Mouse (Mus musculus) heart, postnatal 0 days (tissue): ENCODE results near the gene Angel2. TPM values are rescaled to one million over a fixed set of nuclear protein-coding genes. Genes with fewer than 3 reads are reported as not detected.
"Not testable (repeated sequence)": the region's sequence is repeated elsewhere in the genome, so short reads cannot be mapped to it uniquely, and the experiment has no call there.

ENCODE experiments used
- ATAC-seq: fragments of 200-750 bp; cut with Nextera tagmentation; 2 replicates; pipeline ENCODE4 v1.8.0; 2017; ENCODE audit warnings: low read depth, moderate number of reproducible peaks, moderate library complexity; ENCODE audit not compliant: insufficient read depth
- DNase-seq: peaks from one replicate; pipeline ENCODE4 v3.0.0-alpha.2; 2016; ENCODE audit warnings: low spot score
- H3K27ac ChIP-seq: fragments of 300-500 bp; sonication (generic); 2 replicates; pipeline ENCODE4 v1.5.1; 2014; ENCODE audit warnings: low read depth, mild to moderate bottlenecking
- H3K27me3 ChIP-seq: fragments of 300-500 bp; sonication (generic); 2 replicates; pipeline ENCODE4 v1.6.1; 2014; ENCODE audit warnings: low read length, mixed read lengths; ENCODE audit not compliant: control insufficient read depth, insufficient read depth
- H3K36me3 ChIP-seq: fragments of 300-500 bp; sonication (generic); replicated peaks from 2 replicates; pipeline ENCODE4 v1.6.1; 2014; ENCODE audit warnings: low read length, mixed read lengths; ENCODE audit not compliant: control insufficient read depth, insufficient read depth
- H3K4me1 ChIP-seq: fragments of 300-500 bp; sonication (generic); 2 replicates; pipeline ENCODE4 v1.6.1; 2014; ENCODE audit warnings: antibody characterized with exemption; ENCODE audit not compliant: control insufficient read depth, insufficient read depth
- H3K4me2 ChIP-seq: fragments of 300-500 bp; sonication (generic); 2 replicates; pipeline ENCODE4 v1.6.1; 2014; ENCODE audit warnings: low read depth, mild to moderate bottlenecking, low read length, moderate library complexity
- H3K4me3 ChIP-seq: fragments of 300-500 bp; sonication (generic); 2 replicates; pipeline ENCODE4 v1.5.1; 2014; ENCODE audit warnings: low read depth, low read length
- H3K9ac ChIP-seq: fragments of 300-500 bp; sonication (generic); replicated peaks from 2 replicates; pipeline ENCODE4 v1.6.1; 2014; ENCODE audit warnings: low read depth, low read length, mixed read lengths
- H3K9me3 ChIP-seq: fragments of 300-500 bp; sonication (generic); replicated peaks from 2 replicates; pipeline ENCODE4 v1.6.1; 2016; ENCODE audit warnings: low read length; ENCODE audit not compliant: control insufficient read depth
- CTCF ChIP-seq: IDR thresholded peaks from 2 replicates; pipeline ENCODE4 v1.5.1; 2016; ENCODE audit warnings: antibody characterized with exemption, control low read depth, low read depth
- EP300 ChIP-seq: IDR thresholded peaks from 2 replicates; pipeline ENCODE4 v1.6.1; 2016; ENCODE audit warnings: antibody characterized with exemption, low read depth
- WGBS: fragments of 180-500 bp; shearing (Covaris S2); extraction: QIAGEN DNeasy Blood & Tissue Kit; methylation state at CpG from one replicate; pipeline ENCODE4 v1.1.7; 2014; 5-methylcytosine and 5-hydroxymethylcytosine counted together
- polyA plus RNA-seq: library from polyadenylated mRNA; unstranded; fragments of >200 nt; fragmentation: Nextera tagmentation; extraction: Ambion mirVana; gene quantifications from 2 replicates; pipeline ENCODE4 v1.2.1, GENCODE M21; 2015
- total RNA-seq: library from RNA; depleted of rRNA; stranded (reverse); fragments of >200 nt; gene quantifications from 2 replicates; pipeline ENCODE4 v1.2.3, GENCODE M21; 2014; ENCODE audit warnings: low replicate concordance; rRNA removed

Angel2 gene
- total RNA-seq (17.4 and 23.8 TPM in 2 replicates), polyA plus RNA-seq (25.1 and 26.0 TPM in 2 replicates)

DNA sequence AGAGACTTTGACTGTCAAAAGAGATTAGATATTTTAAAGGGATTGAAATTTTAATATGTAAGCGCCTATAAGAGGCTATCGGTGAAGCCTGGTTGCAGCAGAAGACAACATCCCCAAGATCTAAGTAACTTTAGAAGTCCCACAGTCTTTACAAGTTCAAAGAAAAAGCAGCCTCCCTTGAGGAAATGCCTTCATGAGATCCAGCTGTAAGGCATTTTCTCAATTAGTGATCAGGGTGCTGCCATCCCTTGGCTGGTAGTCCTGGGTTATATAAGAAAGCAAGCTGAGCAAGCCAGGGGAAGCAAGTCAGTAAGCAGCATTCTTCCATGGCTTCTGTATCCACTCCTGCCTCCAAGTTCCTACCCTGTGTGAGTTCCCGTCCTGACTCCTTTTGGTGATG is at the start of gene Angel2:
Gene Angel2 (plus strand): TSS at position 301 of the 400 bp plus-strand sequence.
- not testable (repeated sequence) for DNase-seq, H3K4me2 ChIP-seq, ATAC-seq, H3K9me3 ChIP-seq, H3K9ac ChIP-seq, H3K36me3 ChIP-seq, H3K27ac ChIP-seq, H3K27me3 ChIP-seq, H3K4me3 ChIP-seq
- WGBS, result 78% methylated on average over 3 of the region's 3 CpGs
- H3K4me1 ChIP-seq, result peaks cover 14% of the 10 kb centered on the region

DNA sequence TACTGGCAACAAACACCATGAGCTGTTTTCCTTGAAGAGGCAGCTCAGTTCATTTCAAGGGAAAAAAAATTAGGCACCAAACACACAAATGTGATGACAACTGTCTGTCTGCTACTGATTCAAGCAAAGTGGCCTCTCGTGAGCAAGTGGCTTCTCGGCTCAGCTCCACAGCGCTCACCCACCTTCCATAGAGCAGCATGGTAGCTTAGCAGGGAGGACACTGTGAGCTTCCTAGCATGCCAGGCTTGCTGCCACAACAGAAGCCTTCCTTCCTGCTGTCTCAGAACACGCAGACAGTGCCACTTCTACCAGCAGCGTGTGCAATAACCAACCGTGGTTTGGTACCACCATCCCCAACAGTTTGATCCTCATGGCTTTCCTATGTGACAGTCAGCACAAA is 49.2 kb upstream of the Angel2 start:
- Histone ChIP-seq H3K9me3 (no peaks in the 10 kb centered on the region), H3K4me2 (no peak overlapping the region), H3K27me3 (no peaks in the 10 kb centered on the region), H3K36me3 (peaks cover 14% of the 10 kb centered on the region), H3K27ac (no peak overlapping the region), H3K9ac (no peak overlapping the region), H3K4me1 (no peaks in the 10 kb centered on the region), H3K4me3 (no peak overlapping the region)
- TF ChIP-seq CTCF, result no peak
- no peak for TF ChIP-seq EP300
- ATAC-seq (no peak), DNase-seq (no peak)
- 71% methylated on average over 6 of the region's 6 CpGs for WGBS

DNA sequence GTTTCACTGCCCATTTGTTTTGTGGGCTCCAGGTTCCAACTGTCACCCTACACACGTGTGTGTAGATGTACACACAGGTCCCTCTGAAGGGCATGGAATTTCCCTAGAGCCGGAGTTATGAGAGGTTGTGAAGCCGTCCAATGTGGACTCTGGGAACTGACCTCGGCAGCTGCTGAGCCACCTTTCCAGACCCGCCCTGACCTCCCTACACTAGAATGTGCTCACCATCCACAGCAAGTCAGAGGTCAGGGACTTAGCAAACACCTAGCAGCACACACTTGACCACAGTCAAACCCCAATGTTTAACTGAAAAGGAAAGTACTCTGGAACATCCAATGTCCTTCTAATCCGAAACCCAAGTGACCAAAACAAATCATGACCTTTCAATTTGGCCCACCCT is 44.3 kb upstream of the Angel2 start:
- no peak overlapping the region for H3K27ac ChIP-seq
- WGBS, result 81% methylated on average over 6 of the region's 6 CpGs
- ATAC-seq (no peak), DNase-seq (no peak)
- H3K36me3 ChIP-seq, result peaks cover 11% of the 10 kb centered on the region
- no peak overlapping the region for H3K4me2 ChIP-seq
- no peak overlapping the region for H3K9ac ChIP-seq
- H3K27me3 ChIP-seq, result no peaks in the 10 kb centered on the region
- H3K4me1 ChIP-seq, result no peaks in the 10 kb centered on the region
- H3K9me3 ChIP-seq, result no peaks in the 10 kb centered on the region
- no peak for TF ChIP-seq CTCF
- no peak for TF ChIP-seq EP300
- no peak overlapping the region for H3K4me3 ChIP-seq

DNA sequence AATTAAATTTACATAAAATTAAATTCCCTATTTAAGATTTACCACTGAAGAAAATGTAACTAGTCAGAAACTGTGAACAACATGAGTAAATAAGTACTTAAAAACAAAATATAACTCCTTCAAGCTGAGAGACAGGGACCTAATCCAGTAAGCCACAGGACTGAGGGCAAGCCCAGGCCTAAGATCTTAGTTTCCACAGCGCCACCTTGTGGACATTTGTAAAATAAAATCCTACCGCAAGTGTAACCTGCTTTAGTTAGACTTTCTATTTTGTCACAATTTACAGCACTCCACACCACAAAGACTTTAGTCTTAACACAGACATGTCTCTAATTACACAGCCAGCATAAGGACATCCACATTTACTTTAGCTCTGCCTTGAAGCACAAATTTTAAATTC is 43.5 kb upstream of the Angel2 start:
- peak; percentile 68 for DNase-seq

DNA sequence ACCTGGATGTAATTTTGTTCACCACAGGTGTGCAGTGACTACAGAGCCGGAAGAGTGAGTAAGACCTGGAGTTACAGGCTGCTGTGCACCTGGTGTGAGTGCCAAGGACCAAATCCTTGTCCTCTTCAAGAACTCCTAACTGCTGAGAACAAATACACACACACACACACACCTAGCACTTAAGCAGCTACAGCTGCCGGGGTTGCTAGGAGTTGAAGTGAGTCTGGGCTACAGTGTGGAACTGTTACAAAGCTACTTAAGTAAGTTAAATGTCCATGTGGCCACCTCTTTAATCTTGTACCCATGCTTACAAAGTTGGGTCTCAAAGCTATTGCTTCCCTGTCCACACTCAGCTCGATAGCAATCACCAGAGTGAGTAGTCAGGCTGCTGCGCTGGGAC is 38.9 kb upstream of the Angel2 start:
- 88% methylated on average over 4 of the region's 4 CpGs for WGBS
- H3K4me1 ChIP-seq, result no peaks in the 10 kb centered on the region
- no peaks in the 10 kb centered on the region for H3K27me3 ChIP-seq
- ATAC-seq (no peak), DNase-seq (no peak)
- no peaks in the 10 kb centered on the region for H3K9me3 ChIP-seq
- H3K27ac ChIP-seq, result no peak overlapping the region
- no peak overlapping the region for H3K4me3 ChIP-seq
- no peak for TF ChIP-seq CTCF
- TF ChIP-seq EP300, result no peak
- no peak overlapping the region for H3K9ac ChIP-seq
- peaks cover 28% of the 10 kb centered on the region for H3K36me3 ChIP-seq
- no peak overlapping the region for H3K4me2 ChIP-seq

More for the DNA sequence above, 43.5 kb upstream of the Angel2 start:
- H3K9ac ChIP-seq, result no peak overlapping the region
- WGBS, result 5% methylated on average over 2 of the region's 2 CpGs
- H3K4me3 ChIP-seq, result no peak overlapping the region
- peak; percentile 66; the same call in 1 of the 2 replicates for ATAC-seq
- H3K4me1 ChIP-seq, result no peaks in the 10 kb centered on the region
- no peak overlapping the region for H3K27ac ChIP-seq
- H3K27me3 ChIP-seq, result no peaks in the 10 kb centered on the region
- no peak for TF ChIP-seq EP300
- peak; percentile 69 for TF ChIP-seq CTCF
- H3K4me2 ChIP-seq, result no peak overlapping the region
- H3K9me3 ChIP-seq, result no peaks in the 10 kb centered on the region
- peaks cover 10% of the 10 kb centered on the region for H3K36me3 ChIP-seq

DNA sequence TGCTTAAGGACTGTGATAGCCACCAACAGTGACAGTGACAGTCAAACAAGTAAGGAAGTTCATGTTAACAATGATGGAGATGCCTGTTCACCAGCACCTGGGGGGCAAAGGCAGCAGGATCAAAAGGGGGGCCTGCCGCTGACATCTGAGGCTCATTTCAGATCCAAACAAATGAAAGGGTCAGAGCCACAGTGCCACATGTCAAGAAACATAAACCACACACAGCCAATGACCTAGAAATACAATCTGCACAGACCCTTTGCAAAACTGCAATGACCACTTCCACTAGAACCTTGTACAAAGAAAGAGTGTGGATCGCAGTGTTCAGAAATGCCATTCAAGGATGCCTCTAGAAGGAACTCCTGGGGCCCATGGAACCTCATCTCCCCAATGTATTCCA is 36.9 kb upstream of the Angel2 start:
- no peak overlapping the region for H3K4me2 ChIP-seq
- H3K9ac ChIP-seq, result no peak overlapping the region
- ATAC-seq (no peak), DNase-seq (no peak)
- peaks cover 40% of the 10 kb centered on the region for H3K36me3 ChIP-seq
- no peak for TF ChIP-seq CTCF
- H3K9me3 ChIP-seq, result no peaks in the 10 kb centered on the region
- no peaks in the 10 kb centered on the region for H3K27me3 ChIP-seq
- 94% methylated on average over 2 of the region's 2 CpGs for WGBS
- no peaks in the 10 kb centered on the region for H3K4me1 ChIP-seq
- no peak overlapping the region for H3K27ac ChIP-seq
- no peak overlapping the region for H3K4me3 ChIP-seq
